Mouse (Mus musculus) urinary bladder, postnatal 25 days (tissue): ENCODE measurements around the gene Cdc7.

Source experiments
- DNase-seq: peaks from one replicate; pipeline ENCODE4 v3.0.0; 2022; ENCODE audit warnings: low spot score

Cdc7 gene

DNA sequence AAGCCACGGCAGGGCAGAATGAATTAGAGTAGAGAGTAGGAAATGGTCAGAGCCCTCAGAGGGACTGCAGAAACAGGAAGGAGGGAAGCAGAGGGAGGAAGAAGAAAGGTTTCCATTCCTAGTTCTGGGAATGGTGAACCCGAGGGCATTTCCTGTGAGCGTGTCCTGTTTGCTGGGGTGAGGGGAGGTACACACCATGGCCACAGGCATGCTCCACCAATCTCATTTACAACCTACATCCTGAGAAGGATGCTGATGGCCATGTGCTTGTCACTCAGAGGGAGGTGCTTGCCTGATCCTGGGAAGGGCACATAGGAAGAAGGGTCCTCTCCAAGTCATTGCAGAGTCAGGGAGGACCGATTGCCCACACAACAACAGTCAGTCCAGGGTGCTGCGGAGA is 59.8 kb downstream of the Cdc7 start:
- DNase-seq = no peak

- DNase-seq = no peak
Observed at GRCm38 (mm10) chr5:107025371-107025770, 61.2 kb downstream of the Cdc7 start.

DNA sequence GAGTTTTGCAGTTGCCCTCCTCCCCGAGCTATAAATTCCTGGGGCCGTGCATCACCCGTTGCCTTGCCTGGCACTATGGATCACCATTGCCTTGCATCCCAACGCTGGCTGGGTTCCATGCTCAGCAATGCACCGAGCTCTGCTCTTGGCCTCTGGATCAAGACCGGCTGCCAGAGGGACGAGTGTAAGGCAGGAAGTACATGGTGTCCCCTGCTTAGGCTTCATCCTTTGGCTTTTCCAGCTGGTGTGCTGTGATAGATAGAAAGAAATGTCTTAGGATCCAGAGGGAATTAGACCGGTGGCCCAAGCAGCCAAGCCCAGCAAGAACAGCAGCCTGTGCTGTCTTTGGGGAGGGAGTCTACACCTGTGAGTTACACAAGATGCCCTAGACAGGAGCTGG is 61.7 kb downstream of the Cdc7 start:
- no peak for DNase-seq

GRCm38 (mm10) chr5:107027616-107028015 is 63.5 kb downstream of the Cdc7 start:
- DNase-seq = no peak

GRCm38 (mm10) chr5:107028557-107028956 is 64.4 kb downstream of the Cdc7 start:
- no peak for DNase-seq

DNA sequence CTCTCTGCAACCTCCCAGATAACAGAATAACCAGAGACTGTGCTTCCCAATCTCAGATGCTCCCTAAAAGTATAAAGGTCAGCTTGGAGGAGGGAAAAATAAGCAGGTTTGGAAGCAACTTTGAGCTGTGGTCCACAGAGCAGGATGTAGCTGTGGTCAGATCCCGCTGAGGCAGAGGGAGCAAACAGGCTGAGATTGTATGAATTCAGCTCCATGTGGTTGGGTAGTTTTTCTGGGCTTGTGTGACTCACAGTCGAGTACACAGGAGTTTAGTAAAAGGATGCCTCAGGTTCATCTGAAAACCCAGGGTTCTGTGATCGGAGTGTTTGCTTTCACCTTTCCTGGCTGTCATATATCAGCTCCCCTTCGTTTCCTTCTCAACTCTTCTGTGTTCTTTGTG is 65.7 kb downstream of the Cdc7 start:
- no peak for DNase-seq

GRCm38 (mm10) chr5:107030821-107031220 is 66.7 kb downstream of the Cdc7 start:
- DNase-seq = no peak
